Mouse (Mus musculus): ENCODE results near the gene Tshz3.

Tshz3 gene

GRCm38 (mm10) chr7:36786713-36787421 lies 88.9 kb downstream of the Tshz3 start:
- no peak for DNase-seq

- no peak for DNase-seq
Observed at GRCm38 (mm10) chr7:36796392-36797187, 98.7 kb downstream of the Tshz3 start.

All from kidney, postnatal 25 days (tissue).